Mouse (Mus musculus) stomach, embryonic 14.5 days (tissue): ENCODE results near the gene Mfrp. TPM values are rescaled to one million over a fixed set of nuclear protein-coding genes. Genes with fewer than 3 reads are reported as not detected.

ENCODE experiments used
- ATAC-seq: fragments of 200-750 bp; cut with Nextera tagmentation; 2 replicates; pipeline ENCODE4 v1.8.0; 2017; ENCODE audit warnings: low read depth, moderate TSS enrichment; ENCODE audit not compliant: insufficient number of reproducible peaks, insufficient read depth, low FRiP score
- H3K27ac ChIP-seq: fragments of 300-500 bp; sonication (generic); 2 replicates; pipeline ENCODE4 v1.5.1; 2014; ENCODE audit warnings: mild to moderate bottlenecking, low read length, moderate library complexity, mixed read lengths
- H3K27me3 ChIP-seq: fragments of 300-500 bp; sonication (generic); 2 replicates; pipeline ENCODE4 v1.6.1; 2014; ENCODE audit warnings: low read length, control low read depth, mixed read lengths; ENCODE audit not compliant: control insufficient read depth, insufficient read depth
- H3K36me3 ChIP-seq: fragments of 300-500 bp; sonication (generic); 2 replicates; pipeline ENCODE4 v1.6.1; 2014; ENCODE audit warnings: mild to moderate bottlenecking, control low read depth, low read length, moderate library complexity, mixed read lengths; ENCODE audit not compliant: control insufficient read depth, insufficient read depth
- H3K4me1 ChIP-seq: fragments of 300-500 bp; sonication (generic); 2 replicates; pipeline ENCODE4 v1.6.1; 2014; ENCODE audit warnings: low read length, control low read depth, mixed read lengths; ENCODE audit not compliant: control insufficient read depth, insufficient read depth
- H3K4me2 ChIP-seq: fragments of 300-500 bp; sonication (generic); replicated peaks from 2 replicates; pipeline ENCODE4 v1.6.1; 2014; ENCODE audit warnings: low read depth, low read length, control low read depth
- H3K4me3 ChIP-seq: fragments of 300-500 bp; sonication (generic); 2 replicates; pipeline ENCODE4 v1.5.1; 2014; ENCODE audit warnings: low read depth, low read length, control low read depth
- H3K9ac ChIP-seq: fragments of 300-500 bp; sonication (generic); replicated peaks from 2 replicates; pipeline ENCODE4 v1.6.1; 2014; ENCODE audit warnings: low read depth, mild to moderate bottlenecking, control low read depth, low read length, moderate library complexity, mixed read lengths
- H3K9me3 ChIP-seq: fragments of 300-500 bp; sonication (generic); 2 replicates; pipeline ENCODE4 v1.6.1; 2016; ENCODE audit warnings: low read depth, low read length, control low read depth; ENCODE audit not compliant: control insufficient read depth
- WGBS: fragments of 180-500 bp; shearing (Covaris S2); extraction: QIAGEN DNeasy Blood & Tissue Kit; methylation state at CpG from one replicate; pipeline ENCODE4 v1.1.7; 2014; 5-methylcytosine and 5-hydroxymethylcytosine counted together
- polyA plus RNA-seq: library from polyadenylated mRNA; unstranded; fragments of >200 nt; fragmentation: Nextera tagmentation; extraction: Ambion mirVana; gene quantifications from 2 replicates; pipeline ENCODE4 v1.2.1, GENCODE M21; 2014

Mfrp gene
- polyA plus RNA-seq, 1 experiment from 2014 or later = 0.26 TPM

DNA sequence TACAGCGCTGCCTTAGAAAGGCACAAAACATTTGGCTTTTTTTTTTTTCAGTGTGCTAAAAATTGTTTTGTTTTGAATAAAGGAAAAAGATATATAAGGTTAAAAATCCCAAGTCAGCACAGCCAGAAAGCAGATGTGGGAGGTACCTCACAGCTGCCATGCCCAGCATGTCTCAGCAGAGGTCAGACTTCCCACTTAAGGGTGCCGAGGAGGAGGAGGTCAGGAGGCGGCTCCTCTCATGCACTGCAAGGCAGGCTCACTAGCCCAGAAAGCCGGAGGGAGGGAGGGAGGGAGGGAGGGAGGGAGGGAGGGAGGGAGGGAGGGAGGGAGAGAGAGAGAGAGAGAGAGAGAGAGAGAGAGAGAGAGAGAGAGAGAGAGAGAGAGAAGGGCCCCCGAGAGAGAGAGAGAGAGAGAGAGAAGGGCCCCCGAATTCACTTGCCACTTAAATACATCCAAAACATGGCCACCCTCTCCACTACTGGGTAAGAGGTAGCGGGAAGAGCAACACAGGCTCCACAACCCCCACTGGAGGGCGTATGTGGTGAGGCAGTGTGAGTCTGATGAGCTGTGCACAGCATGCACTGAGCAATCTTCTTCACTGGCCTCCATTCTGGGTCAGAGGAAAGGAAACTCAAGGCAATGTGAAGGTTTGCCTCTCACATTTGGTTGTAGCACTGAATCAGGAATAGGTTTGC lies 42.6 kb downstream of the Mfrp start:
- no peaks in the 10 kb centered on the region for H3K27me3 ChIP-seq
- no peaks in the 10 kb centered on the region for H3K4me1 ChIP-seq
- ATAC-seq = no peak
- H3K36me3 ChIP-seq = peaks cover 33% of the 10 kb centered on the region
- H3K9ac ChIP-seq = no peak overlapping the region
- no peak overlapping the region for H3K4me3 ChIP-seq
- no peak overlapping the region for H3K4me2 ChIP-seq
- H3K9me3 ChIP-seq = no peaks in the 10 kb centered on the region
- WGBS = 37% methylated on average over 5 of the region's 8 CpGs
- H3K27ac ChIP-seq = no peak overlapping the region

DNA sequence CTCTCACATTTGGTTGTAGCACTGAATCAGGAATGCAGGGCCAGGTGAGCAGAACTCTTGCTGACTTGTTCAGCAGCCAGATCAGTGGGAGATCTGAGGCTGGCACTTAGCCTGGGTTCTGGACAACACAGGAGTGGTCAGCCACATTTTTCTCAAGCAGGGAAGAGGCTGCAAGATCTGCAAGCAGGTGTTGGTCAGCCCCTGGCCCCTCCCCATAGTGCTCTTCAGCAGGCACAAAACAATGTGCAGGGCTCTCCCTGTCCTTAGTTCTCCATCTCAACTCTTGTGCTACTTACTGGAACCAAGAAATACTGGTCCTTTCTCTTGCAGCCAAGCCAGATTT lies 43.2 kb downstream of the Mfrp start:
- Histone ChIP-seq H3K9me3 (no peaks in the 10 kb centered on the region), H3K4me2 (no peak overlapping the region), H3K27me3 (no peaks in the 10 kb centered on the region), H3K9ac (no peak overlapping the region), H3K36me3 (peaks cover 31% of the 10 kb centered on the region), H3K4me1 (no peaks in the 10 kb centered on the region), H3K27ac (no peak overlapping the region), H3K4me3 (no peak overlapping the region)
- no peak for ATAC-seq

DNA sequence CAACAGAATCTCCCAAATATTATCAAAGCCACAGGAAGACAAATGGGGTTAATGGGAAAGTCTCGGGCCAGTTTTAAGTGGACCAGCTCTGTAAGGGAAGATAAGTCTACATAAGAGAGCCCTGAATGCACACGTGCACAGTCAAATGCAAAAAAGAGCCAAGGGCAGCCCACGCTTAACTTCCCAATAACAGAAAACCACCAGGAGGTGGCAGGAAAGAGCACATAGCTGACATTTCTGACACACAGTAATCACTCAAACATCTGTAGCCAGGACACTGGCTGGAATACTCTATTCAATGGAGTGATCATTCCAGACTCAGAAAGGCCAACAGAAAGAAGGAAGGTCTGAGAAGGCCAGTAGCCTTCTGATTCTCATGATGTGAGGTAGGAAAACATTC lies 45.8 kb downstream of the Mfrp start:
- no peaks in the 10 kb centered on the region for H3K9me3 ChIP-seq
- no peak overlapping the region for H3K27ac ChIP-seq
- no peak overlapping the region for H3K4me2 ChIP-seq
- 69% methylated on average over 3 of the region's 3 CpGs for WGBS
- no peak for ATAC-seq
- no peak overlapping the region for H3K9ac ChIP-seq
- no peaks in the 10 kb centered on the region for H3K27me3 ChIP-seq
- H3K4me3 ChIP-seq = no peak overlapping the region
- H3K4me1 ChIP-seq = no peaks in the 10 kb centered on the region
- peaks cover 36% of the 10 kb centered on the region for H3K36me3 ChIP-seq

Other genes starting within 250 kb of the Mfrp start
- gene Thy1, start 58.3 kb upstream of the Mfrp start, polyA plus RNA-seq = 0.88 and 1.5 TPM in 2 replicates
- gene Usp2, start 34.7 kb upstream of the Mfrp start, polyA plus RNA-seq = 10.5 and 15.0 TPM in 2 replicates
- gene C1qtnf5, start 5.5 kb downstream of the Mfrp start, polyA plus RNA-seq = 2.3 and 2.8 TPM in 2 replicates
- 0.43 and 0.52 TPM in 2 replicates for gene Gm49380, start 11.8 kb downstream of the Mfrp start, polyA plus RNA-seq
- gene Rnf26, start 11.8 kb downstream of the Mfrp start, polyA plus RNA-seq = 61.7 and 66.7 TPM in 2 replicates
- 53.0 and 54.3 TPM in 2 replicates for gene Mcam, start 32.7 kb downstream of the Mfrp start, polyA plus RNA-seq
- 18.5 and 19.9 TPM in 2 replicates for gene Cbl, start 132.3 kb downstream of the Mfrp start, polyA plus RNA-seq
- gene Ccdc153, start 138.9 kb downstream of the Mfrp start, polyA plus RNA-seq = not detected in 2 replicates
- gene Pdzd3, start 149.7 kb downstream of the Mfrp start, polyA plus RNA-seq = 0.12 and 0.27 TPM in 2 replicates
- gene Nlrx1, start 166.9 kb downstream of the Mfrp start, polyA plus RNA-seq = 7.2 and 8.4 TPM in 2 replicates
- 5.1 and 5.9 TPM in 2 replicates for gene Abcg4, start 186.9 kb downstream of the Mfrp start, polyA plus RNA-seq
- 21.3 and 23.4 TPM in 2 replicates for gene Hinfp, start 203.9 kb downstream of the Mfrp start, polyA plus RNA-seq
- gene C2cd2l, start 218.6 kb downstream of the Mfrp start, polyA plus RNA-seq = 5.7 and 9.6 TPM in 2 replicates
- gene Dpagt1, start 224.3 kb downstream of the Mfrp start, polyA plus RNA-seq = 44.5 and 46.7 TPM in 2 replicates
- 289 and 335 TPM in 2 replicates for gene H2afx, start 233.0 kb downstream of the Mfrp start, polyA plus RNA-seq
- gene Hmbs, start 242.5 kb downstream of the Mfrp start, polyA plus RNA-seq = 112 and 130 TPM in 2 replicates